Mouse (Mus musculus) hindbrain, embryonic 14.5 days (tissue): ENCODE measurements around the gene Tmem170. TPM values are rescaled to one million over a fixed set of nuclear protein-coding genes. Genes with fewer than 3 reads are reported as not detected.

ENCODE experiments used
- ATAC-seq: fragments of 200-750 bp; cut with Nextera tagmentation; 2 replicates; pipeline ENCODE4 v1.8.0; 2017; ENCODE audit warnings: moderate number of reproducible peaks, mild to moderate bottlenecking, moderate TSS enrichment, moderate library complexity; ENCODE audit not compliant: low FRiP score
- DNase-seq: peaks from one replicate; pipeline ENCODE4 v3.0.0-alpha.2; 2015; ENCODE audit warnings: low spot score
- H3K27ac ChIP-seq: fragments of 300-500 bp; sonication (generic); 2 replicates; pipeline ENCODE4 v1.5.1; 2014; ENCODE audit warnings: mild to moderate bottlenecking, moderate library complexity
- H3K27me3 ChIP-seq: fragments of 300-500 bp; sonication (generic); 2 replicates; pipeline ENCODE4 v1.6.1; 2014; ENCODE audit warnings: mild to moderate bottlenecking, low read length, mixed read lengths; ENCODE audit not compliant: control insufficient read depth, insufficient read depth
- H3K36me3 ChIP-seq: fragments of 300-500 bp; sonication (generic); replicated peaks from 2 replicates; pipeline ENCODE4 v1.6.1; 2014; ENCODE audit not compliant: control insufficient read depth, insufficient read depth
- H3K4me1 ChIP-seq: fragments of 300-500 bp; sonication (generic); replicated peaks from 2 replicates; pipeline ENCODE4 v1.6.1; 2014; ENCODE audit warnings: antibody characterized with exemption, low read length, mixed read lengths; ENCODE audit not compliant: control insufficient read depth, insufficient read depth
- H3K4me2 ChIP-seq: fragments of 300-500 bp; sonication (generic); replicated peaks from 2 replicates; pipeline ENCODE4 v1.6.1; 2014; ENCODE audit warnings: mild to moderate bottlenecking, moderate library complexity
- H3K4me3 ChIP-seq: fragments of 300-500 bp; sonication (generic); replicated peaks from 2 replicates; pipeline ENCODE4 v1.5.1; 2014; ENCODE audit warnings: mild to moderate bottlenecking, low read length
- H3K9ac ChIP-seq: fragments of 300-500 bp; sonication (generic); 2 replicates; pipeline ENCODE4 v1.6.1; 2014
- H3K9me3 ChIP-seq: fragments of 300-500 bp; sonication (generic); 2 replicates; pipeline ENCODE4 v1.6.1; 2016; ENCODE audit warnings: low read length; ENCODE audit not compliant: control insufficient read depth
- WGBS: fragments of 180-500 bp; shearing (Covaris S2); extraction: QIAGEN DNeasy Blood & Tissue Kit; methylation state at CpG from one replicate; pipeline ENCODE4 v1.1.7; 2014; 5-methylcytosine and 5-hydroxymethylcytosine counted together
- polyA plus RNA-seq: library from polyadenylated mRNA; unstranded; fragments of >200 nt; fragmentation: Nextera tagmentation; extraction: Ambion mirVana; gene quantifications from 2 replicates; pipeline ENCODE4 v1.2.1, GENCODE M21; 2014

Gene Tmem170
- polyA plus RNA-seq, 1 experiment from 2014 or later: 3.7 TPM

- peaks cover 75% of the 10 kb centered on the region for H3K36me3 ChIP-seq
- no peaks in the 10 kb centered on the region for H3K27me3 ChIP-seq
- H3K4me2 ChIP-seq: no peak overlapping the region
- no peaks in the 10 kb centered on the region for H3K4me1 ChIP-seq
- DNase-seq: no peak
- no peak overlapping the region for H3K9ac ChIP-seq
- no peak for ATAC-seq
- no peak overlapping the region for H3K27ac ChIP-seq
- WGBS: 85% methylated on average over 6 of the region's 6 CpGs
- no peak overlapping the region for H3K4me3 ChIP-seq
- no peaks in the 10 kb centered on the region for H3K9me3 ChIP-seq
Observed at GRCm38 (mm10) chr8:111828595-111828994, 48.0 kb downstream of the Tmem170 start.

DNA sequence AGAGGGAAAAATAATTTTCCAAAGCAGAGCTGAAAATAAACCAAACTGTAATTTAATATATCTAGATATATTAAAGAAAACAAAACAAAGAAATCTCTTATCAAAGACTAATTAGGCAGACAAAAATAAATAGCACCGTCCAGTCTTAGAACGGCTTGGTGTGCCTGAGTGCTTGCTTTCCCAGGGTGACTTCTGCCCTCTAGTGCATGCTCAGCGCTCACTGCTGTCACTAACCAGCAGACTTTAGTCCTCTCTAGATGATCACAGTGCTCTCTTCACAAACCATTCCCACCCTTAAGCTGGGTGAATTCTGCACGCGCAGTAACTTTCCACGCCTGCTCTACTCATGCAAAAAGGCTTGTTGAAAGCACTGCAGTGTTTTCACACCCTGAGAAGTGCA is 51.3 kb downstream of the Tmem170 start:
- WGBS: 70% methylated on average over 6 of the region's 6 CpGs
- no peak overlapping the region for H3K4me3 ChIP-seq
- DNase-seq (no peak), ATAC-seq (no peak)
- H3K9me3 ChIP-seq: no peaks in the 10 kb centered on the region
- no peak overlapping the region for H3K4me2 ChIP-seq
- H3K36me3 ChIP-seq: peaks cover 55% of the 10 kb centered on the region
- no peak overlapping the region for H3K9ac ChIP-seq
- no peaks in the 10 kb centered on the region for H3K27me3 ChIP-seq
- H3K4me1 ChIP-seq: no peaks in the 10 kb centered on the region
- no peak overlapping the region for H3K27ac ChIP-seq

DNA sequence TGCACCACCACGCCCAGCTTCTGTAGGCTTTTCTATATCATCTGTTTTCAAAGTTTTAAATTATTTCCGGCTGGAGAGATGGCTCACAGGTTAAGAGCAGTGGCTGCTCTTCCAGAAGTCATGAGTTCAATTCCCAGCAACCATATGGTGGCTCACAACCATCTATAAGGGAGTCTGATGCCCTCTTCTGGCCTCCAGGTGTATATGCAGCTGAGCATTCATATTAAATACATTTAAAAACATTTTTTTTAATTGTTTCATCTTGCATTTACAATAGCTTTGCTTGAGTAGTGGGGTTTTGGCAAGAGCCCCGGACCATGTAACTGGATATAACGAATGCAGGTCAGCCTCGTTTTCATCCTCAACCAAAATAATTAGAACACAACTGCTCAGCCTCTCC is 52.2 kb downstream of the Tmem170 start:
- peaks cover 54% of the 10 kb centered on the region for H3K36me3 ChIP-seq
- WGBS: 95% methylated on average over 5 of the region's 5 CpGs

DNA sequence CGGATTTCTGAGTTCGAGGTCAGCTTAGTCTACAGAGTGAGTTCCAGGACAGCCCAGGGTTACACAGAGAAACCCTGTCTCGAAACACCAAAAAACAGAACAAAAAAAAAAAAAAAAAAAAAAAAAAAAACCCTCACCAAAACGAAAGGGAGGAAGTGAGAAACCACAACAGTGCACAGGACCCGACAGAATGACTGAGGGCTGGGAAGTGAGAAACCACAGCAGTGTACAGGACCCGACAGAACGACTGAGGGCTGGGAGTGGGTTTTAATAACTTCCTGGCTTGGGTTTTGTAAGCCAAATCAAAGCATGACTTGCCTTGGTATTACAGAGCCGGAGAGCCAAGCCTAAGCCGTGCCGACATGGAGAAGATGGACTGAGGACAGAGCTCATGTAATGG is 55.4 kb downstream of the Tmem170 start:
- Histone ChIP-seq H3K27ac (no peak overlapping the region), H3K4me2 (no peak overlapping the region), H3K4me3 (no peak overlapping the region), H3K4me1 (no peaks in the 10 kb centered on the region), H3K27me3 (no peaks in the 10 kb centered on the region), H3K9ac (no peak overlapping the region), H3K36me3 (peaks cover 26% of the 10 kb centered on the region), H3K9me3 (no peaks in the 10 kb centered on the region)
- ATAC-seq: no peak
- DNase-seq: no peak
- WGBS: 95% methylated on average over 10 of the region's 10 CpGs

More for the DNA sequence above, 52.2 kb downstream of the Tmem170 start:
- no peak overlapping the region for H3K4me3 ChIP-seq
- H3K27me3 ChIP-seq: no peaks in the 10 kb centered on the region
- ATAC-seq (no peak), DNase-seq (no peak)
- H3K4me2 ChIP-seq: no peak overlapping the region
- H3K9me3 ChIP-seq: no peaks in the 10 kb centered on the region
- H3K27ac ChIP-seq: no peak overlapping the region
- no peaks in the 10 kb centered on the region for H3K4me1 ChIP-seq
- no peak overlapping the region for H3K9ac ChIP-seq

GRCm38 (mm10) chr8:111820691-111821090 is 55.9 kb downstream of the Tmem170 start:
- no peak for DNase-seq

GRCm38 (mm10) chr8:111820018-111820417 is 56.5 kb downstream of the Tmem170 start:
- Histone ChIP-seq H3K9ac (no peak overlapping the region), H3K27me3 (no peaks in the 10 kb centered on the region), H3K4me3 (no peak overlapping the region), H3K36me3 (peaks cover 26% of the 10 kb centered on the region), H3K4me1 (no peaks in the 10 kb centered on the region), H3K27ac (no peak overlapping the region), H3K9me3 (no peaks in the 10 kb centered on the region), H3K4me2 (no peak overlapping the region)
- DNase-seq (no peak), ATAC-seq (no peak)
- 84% methylated on average over 12 of the region's 12 CpGs for WGBS

More at GRCm38 (mm10) chr8:111820691-111821090, 55.9 kb downstream of the Tmem170 start:
- no peak overlapping the region for H3K9ac ChIP-seq
- H3K36me3 ChIP-seq: peaks cover 26% of the 10 kb centered on the region
- H3K27me3 ChIP-seq: no peaks in the 10 kb centered on the region
- WGBS: 87% methylated on average over 4 of the region's 4 CpGs
- no peak overlapping the region for H3K27ac ChIP-seq
- no peak overlapping the region for H3K4me3 ChIP-seq
- no peaks in the 10 kb centered on the region for H3K9me3 ChIP-seq
- H3K4me2 ChIP-seq: no peak overlapping the region
- H3K4me1 ChIP-seq: no peaks in the 10 kb centered on the region
- ATAC-seq: no peak

DNA sequence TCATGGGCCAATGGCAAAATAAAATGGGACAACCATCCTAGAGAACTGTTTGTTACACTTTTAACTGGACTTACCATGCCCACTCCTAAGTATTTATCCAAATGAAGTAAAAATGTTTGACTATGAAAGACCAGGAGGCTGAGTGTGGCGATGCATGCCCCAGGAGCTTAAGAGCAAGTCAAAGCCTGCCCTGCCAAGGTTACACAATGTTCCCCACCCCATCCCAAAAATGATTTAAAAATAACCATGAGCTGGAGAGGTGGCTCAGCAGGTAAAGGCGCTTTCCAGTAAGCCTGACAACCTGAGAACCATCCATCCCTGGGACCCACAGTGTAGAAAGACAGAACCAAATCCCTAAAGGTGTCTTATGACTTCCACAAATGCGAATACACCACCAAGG is 58.0 kb downstream of the Tmem170 start:
- Histone ChIP-seq H3K9ac (no peak overlapping the region), H3K4me1 (no peaks in the 10 kb centered on the region), H3K36me3 (peaks cover 20% of the 10 kb centered on the region), H3K9me3 (no peaks in the 10 kb centered on the region), H3K27me3 (no peaks in the 10 kb centered on the region), H3K4me3 (no peak overlapping the region), H3K4me2 (no peak overlapping the region), H3K27ac (no peak overlapping the region)
- ATAC-seq (no peak), DNase-seq (no peak)
- WGBS: 97% methylated on average over 3 of the region's 3 CpGs

GRCm38 (mm10) chr8:111815078-111815477 is 61.5 kb downstream of the Tmem170 start:
- H3K9ac ChIP-seq: no peak overlapping the region

DNA sequence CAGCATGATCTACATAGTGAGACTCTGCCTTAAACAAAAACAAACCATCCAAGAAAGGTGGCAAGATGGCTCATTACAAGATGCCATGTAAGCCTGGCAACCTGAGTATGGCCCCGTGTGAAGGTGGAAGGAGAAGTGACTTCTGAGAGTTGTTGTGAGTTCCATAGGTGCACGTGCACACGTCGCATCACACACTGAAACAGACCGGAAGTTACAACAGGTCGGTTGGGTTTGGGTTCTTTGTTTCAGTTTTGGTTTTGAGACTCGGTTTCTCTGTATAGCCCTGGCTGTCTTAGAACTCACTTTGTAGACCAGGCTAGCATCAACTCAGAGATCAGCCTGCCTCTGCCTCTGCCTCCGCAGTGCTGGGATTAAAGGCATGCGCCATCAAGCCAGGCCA is 62.7 kb downstream of the Tmem170 start:
- H3K27me3 ChIP-seq: no peaks in the 10 kb centered on the region
- H3K9ac ChIP-seq: no peak overlapping the region
- H3K4me3 ChIP-seq: no peak overlapping the region
- no peak overlapping the region for H3K4me2 ChIP-seq
- H3K36me3 ChIP-seq: peaks cover 2% of the 10 kb centered on the region
- ATAC-seq: no peak
- 99% methylated on average over 9 of the region's 9 CpGs for WGBS
- no peak overlapping the region for H3K27ac ChIP-seq
- no peak for DNase-seq
- H3K4me1 ChIP-seq: no peaks in the 10 kb centered on the region
- no peaks in the 10 kb centered on the region for H3K9me3 ChIP-seq

More at GRCm38 (mm10) chr8:111815078-111815477, 61.5 kb downstream of the Tmem170 start:
- no peaks in the 10 kb centered on the region for H3K27me3 ChIP-seq
- H3K4me2 ChIP-seq: no peak overlapping the region
- ATAC-seq: no peak
- no peaks in the 10 kb centered on the region for H3K9me3 ChIP-seq
- peaks cover 8% of the 10 kb centered on the region for H3K36me3 ChIP-seq
- DNase-seq: no peak
- 88% methylated on average over 4 of the region's 4 CpGs for WGBS
- no peak overlapping the region for H3K4me3 ChIP-seq
- H3K4me1 ChIP-seq: no peaks in the 10 kb centered on the region
- H3K27ac ChIP-seq: no peak overlapping the region
